Mouse (Mus musculus) ES-CJ7 (cell line): ENCODE results near the gene Pianp.
A peak's percentile ranks its signal among the peaks of the same experiment; 100 is the strongest.

Experiments
- DNase-seq: peaks from one replicate; pipeline ENCODE4 v3.0.0; 2011; ENCODE audit warnings: low read depth, low spot score

Pianp gene

GRCm38 (mm10) chr6:124996551-124997501 lies at the start of gene Pianp:
TSS of gene Pianp (plus strand) at chr6:124996694.
- DNase-seq, result peak; percentile 66

GRCm38 (mm10) chr6:124953991-124954715 lies 42.3 kb upstream of the Pianp start:
- peak; percentile 95 for DNase-seq

GRCm38 (mm10) chr6:124955212-124955611 lies 41.3 kb upstream of the Pianp start:
- no peak for DNase-seq

GRCm38 (mm10) chr6:124958127-124958526 lies 38.4 kb upstream of the Pianp start:
- no peak for DNase-seq

GRCm38 (mm10) chr6:124959960-124960359 lies 36.5 kb upstream of the Pianp start:
- DNase-seq, result no peak

- DNase-seq, result no peak
Measured at GRCm38 (mm10) chr6:124961021-124961420, 35.5 kb upstream of the Pianp start.

GRCm38 (mm10) chr6:124964638-124965037 lies 31.9 kb upstream of the Pianp start:
- DNase-seq, result peak; percentile 58

- DNase-seq, result peak; percentile 96
Measured at GRCm38 (mm10) chr6:124965088-124965719, 31.3 kb upstream of the Pianp start, which contains the start of gene Cops7a. TSS of gene Cops7a (minus strand) at chr6:124965538.

GRCm38 (mm10) chr6:124965747-124966146 lies 30.7 kb upstream of the Pianp start:
- DNase-seq, result no peak

- DNase-seq, result peak; percentile 69
Measured at GRCm38 (mm10) chr6:124966466-124967118, 29.9 kb upstream of the Pianp start.

GRCm38 (mm10) chr6:124967766-124968165 lies 28.7 kb upstream of the Pianp start:
- DNase-seq, result peak; percentile 84

- DNase-seq, result no peak
Measured at GRCm38 (mm10) chr6:124992241-124992640, 4.3 kb upstream of the Pianp start.

GRCm38 (mm10) chr6:124993365-124993764 lies 3.1 kb upstream of the Pianp start:
- DNase-seq, result peak; percentile 55

- peak; percentile 88 for DNase-seq
Measured at GRCm38 (mm10) chr6:124993876-124994275, 2.6 kb upstream of the Pianp start.

- no peak for DNase-seq
Measured at GRCm38 (mm10) chr6:124995246-124995645, 1.2 kb upstream of the Pianp start.

- DNase-seq, result no peak
Measured at GRCm38 (mm10) chr6:124995831-124996403, 577 bp upstream of the Pianp start.

- DNase-seq, result peak; percentile 44
Measured at GRCm38 (mm10) chr6:124998066-124998465, 1.6 kb downstream of the Pianp start.

GRCm38 (mm10) chr6:124999091-124999490 lies 2.6 kb downstream of the Pianp start:
- DNase-seq, result peak; percentile 39

- peak; percentile 72 for DNase-seq
Measured at GRCm38 (mm10) chr6:124999546-124999945, 3.1 kb downstream of the Pianp start.

GRCm38 (mm10) chr6:125003706-125004105 lies 7.2 kb downstream of the Pianp start:
- DNase-seq, result no peak

- DNase-seq, result no peak
Measured at GRCm38 (mm10) chr6:125005086-125005485, 8.6 kb downstream of the Pianp start.
